Mouse (Mus musculus) T-helper 1 cell (primary cell): Measurements from ENCODE around the gene Ehd1.

Source experiments
- in situ Hi-C: fragments of 300-600 bp; cut with MboI, MseI; formaldehyde crosslinking; loops from one replicate; pipeline ENCODE4 v1.15.1; 2025; ENCODE audit warnings: high pct_unique_total_duplicates

Ehd1 gene

DNA sequence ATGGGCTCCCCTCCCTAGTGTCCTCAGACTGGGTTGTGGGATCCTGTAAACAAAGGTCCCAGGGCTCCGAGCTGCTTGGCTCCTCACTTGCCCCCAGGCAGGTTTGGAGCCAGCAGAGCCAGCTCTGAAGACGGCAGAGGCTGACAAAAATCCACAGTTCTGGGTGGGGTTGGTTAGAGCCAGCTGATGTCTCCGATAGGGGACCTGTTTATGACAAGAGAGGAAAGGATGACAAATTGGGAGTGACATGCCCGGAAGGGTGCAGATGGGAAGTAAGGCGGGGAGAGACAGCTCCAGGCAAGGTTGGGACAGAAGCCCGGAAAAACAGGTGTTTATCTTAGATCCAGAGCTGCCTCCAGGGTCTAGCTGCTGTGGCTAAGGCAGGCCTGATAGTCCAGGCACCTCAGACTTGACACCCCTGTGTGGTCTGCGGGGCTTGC lies 23.9 kb downstream of the Ehd1 start:
- in situ Hi-C loops: no loop called here

DNA sequence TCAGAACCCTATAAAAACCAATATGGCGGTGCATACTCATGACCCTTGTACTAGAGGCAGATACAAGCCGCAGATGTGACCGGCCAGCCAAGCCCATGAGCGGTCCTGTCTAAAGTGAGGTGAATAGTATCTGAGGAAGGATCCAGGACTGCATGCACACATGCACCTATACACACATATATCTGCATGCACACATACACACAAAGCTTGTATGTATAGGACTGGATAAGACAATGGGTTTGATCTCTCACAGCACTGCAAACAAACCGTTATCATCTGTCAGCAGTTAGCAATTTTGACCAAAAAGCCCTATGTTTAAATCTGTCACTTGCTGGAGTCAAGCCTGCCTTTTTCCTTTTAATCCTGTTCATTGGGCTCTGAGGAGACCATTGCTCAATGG lies 25.6 kb downstream of the Ehd1 start:
- in situ Hi-C loops: no loop called here

DNA sequence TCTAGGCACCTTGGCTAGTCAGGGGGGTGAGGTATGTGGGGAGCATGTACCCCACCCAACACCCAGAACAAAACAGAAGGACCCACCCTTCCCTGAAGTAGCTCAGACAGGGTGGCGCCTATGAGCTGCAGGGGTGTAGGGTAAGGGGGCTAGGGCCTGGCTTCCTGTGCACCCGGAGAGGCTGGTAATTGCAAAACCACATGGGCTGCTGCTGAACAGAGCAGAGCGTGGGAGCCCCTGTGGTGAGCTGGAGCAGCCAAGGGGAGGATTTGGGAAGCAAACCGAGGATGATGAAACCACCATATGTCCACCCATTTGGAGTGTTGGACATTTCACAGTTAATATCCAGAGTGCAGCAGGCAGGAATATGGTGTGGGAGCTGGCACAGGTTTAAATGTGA lies 26.0 kb downstream of the Ehd1 start:
- in situ Hi-C loops: no loop called here

DNA sequence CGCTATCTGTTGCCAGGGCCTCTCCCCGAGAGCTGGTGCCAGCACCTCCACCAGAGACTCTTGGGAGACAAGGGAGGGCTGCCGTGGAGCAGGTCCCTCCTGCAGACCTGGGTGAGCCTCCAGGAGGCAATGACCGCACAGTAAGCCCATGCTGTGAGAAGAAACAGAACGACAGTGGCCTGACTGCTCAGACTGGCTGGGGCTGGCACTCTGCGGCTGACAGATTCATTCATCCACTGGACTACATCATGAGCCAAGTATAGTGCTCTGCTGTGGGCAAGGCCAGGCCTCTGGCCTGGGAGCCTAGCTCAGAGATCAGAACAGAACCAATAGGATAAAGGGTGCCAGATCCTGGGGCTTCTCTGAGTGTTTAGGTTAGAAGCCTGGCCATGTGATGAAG lies 27.3 kb downstream of the Ehd1 start:
- in situ Hi-C loops: no loop called here

DNA sequence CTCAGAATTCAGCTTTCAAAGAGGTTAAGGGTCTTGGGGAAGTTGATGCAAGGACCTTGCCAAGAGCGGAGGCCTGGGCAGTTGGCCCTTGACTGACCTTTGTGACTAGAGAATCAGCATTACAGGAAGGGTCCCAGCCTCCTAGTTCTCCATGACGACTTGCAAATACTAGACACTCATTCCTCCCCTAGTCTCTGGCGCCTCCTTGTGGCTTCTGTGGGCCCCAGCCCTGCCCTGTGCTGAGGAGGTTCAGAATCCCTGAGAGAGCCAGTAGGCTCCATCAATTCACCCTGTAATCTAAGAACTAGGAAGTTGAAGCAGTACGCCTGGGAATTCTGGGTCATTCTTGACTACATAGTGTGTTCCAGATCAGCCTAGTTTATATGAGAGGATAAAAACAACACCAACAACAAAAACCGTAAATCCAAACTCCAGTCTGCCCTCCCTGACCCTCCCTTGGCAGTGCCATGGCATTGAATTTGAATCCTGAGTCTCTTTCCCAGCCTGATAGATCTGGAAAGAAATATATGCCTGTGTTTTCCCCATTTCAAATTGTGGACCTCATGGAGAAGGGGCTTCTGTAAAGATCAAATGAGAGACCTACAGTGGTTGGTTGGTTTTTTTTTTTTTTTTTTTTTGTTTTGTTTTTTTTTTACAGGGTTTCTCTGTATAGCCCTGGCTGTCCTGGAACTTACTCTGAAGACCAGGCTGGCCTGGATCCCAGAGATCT lies 28.4 kb downstream of the Ehd1 start:
- in situ Hi-C loops: loop anchor here (5.0 kb wide), 1 partner anchor 43 kb away; no protein-coding TSS in a partner anchor

DNA sequence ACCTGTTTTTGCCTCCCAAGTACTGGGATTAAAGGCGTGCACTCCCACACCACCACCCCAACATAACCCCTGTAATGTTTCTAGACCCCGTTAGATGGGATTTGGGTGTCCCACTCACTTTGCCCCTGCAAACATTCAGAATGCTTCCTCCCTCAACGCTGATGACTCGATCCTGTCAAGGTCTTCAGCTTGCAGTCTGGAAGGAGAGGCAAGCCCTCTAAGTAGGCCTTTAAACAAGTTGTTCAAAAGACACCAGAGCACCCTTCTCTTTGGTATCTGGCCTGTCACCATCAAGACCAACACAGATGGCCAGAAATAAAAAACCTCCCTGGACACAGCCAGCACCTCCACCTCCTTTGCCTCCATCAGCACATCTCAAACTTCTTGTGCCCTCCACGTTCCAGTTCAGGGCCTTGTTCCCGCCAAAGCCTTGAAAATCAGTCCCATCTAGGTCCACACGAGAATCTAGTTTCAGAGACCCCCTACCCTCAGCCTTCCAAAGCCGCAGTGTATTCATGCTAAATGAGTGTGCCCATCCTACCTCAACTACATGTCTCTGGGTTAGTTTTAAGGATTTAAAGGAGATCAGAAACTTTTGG lies 29.1 kb downstream of the Ehd1 start:
- in situ Hi-C loops: loop anchor here (5.0 kb wide), 1 partner anchor 43 kb away; no protein-coding TSS in a partner anchor

DNA sequence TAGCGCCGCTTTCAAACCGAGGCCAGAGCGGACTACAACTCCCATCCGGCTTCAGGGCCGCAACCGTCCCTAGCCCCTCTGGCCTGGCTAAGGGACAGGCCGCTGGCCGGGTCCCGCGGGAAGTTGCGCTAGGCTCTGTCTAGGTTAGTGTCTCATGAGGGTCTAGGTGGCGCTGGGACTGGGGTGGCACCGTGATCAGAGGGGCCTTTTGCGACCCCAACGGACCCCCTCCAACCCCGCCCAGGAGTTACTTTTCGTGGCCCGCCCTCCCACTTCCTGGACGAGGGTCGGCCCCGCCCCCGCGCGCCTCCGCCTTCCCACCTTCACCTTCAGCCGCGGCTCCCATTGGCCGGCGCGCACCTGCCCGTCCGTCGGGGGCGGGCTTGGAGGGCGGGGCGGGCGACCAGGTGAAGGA lies 29.6 kb downstream of the Ehd1 start, which contains the start of gene Cdc42bpg:
Gene Cdc42bpg, plus strand, starts transcription at position 320 of the 415 bp plus-strand sequence.
- in situ Hi-C loops: loop anchor here (5.0 kb wide), 1 partner anchor 44 kb away; no protein-coding TSS in a partner anchor

DNA sequence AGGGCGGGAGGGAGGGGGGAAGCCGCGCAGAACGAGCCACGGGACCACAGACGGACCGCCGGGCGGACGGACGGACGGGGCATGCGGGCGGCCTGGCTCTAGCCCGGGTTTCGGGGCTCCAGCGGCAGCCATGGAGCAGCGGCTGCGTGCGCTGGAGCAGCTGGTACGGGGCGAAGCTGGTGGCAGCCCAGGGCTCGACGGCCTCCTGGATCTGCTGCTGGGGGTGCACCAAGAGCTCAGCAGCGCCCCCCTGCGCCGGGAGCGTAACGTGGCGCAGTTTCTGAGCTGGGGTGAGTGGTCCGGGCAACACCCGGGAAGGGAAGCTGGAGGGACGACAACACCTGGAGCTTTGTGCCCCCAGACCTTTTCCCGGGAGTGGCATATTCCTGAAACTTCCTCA lies 30.1 kb downstream of the Ehd1 start:
- in situ Hi-C loops: loop anchor here (5.0 kb wide), 1 partner anchor 44 kb away; no protein-coding TSS in a partner anchor

DNA sequence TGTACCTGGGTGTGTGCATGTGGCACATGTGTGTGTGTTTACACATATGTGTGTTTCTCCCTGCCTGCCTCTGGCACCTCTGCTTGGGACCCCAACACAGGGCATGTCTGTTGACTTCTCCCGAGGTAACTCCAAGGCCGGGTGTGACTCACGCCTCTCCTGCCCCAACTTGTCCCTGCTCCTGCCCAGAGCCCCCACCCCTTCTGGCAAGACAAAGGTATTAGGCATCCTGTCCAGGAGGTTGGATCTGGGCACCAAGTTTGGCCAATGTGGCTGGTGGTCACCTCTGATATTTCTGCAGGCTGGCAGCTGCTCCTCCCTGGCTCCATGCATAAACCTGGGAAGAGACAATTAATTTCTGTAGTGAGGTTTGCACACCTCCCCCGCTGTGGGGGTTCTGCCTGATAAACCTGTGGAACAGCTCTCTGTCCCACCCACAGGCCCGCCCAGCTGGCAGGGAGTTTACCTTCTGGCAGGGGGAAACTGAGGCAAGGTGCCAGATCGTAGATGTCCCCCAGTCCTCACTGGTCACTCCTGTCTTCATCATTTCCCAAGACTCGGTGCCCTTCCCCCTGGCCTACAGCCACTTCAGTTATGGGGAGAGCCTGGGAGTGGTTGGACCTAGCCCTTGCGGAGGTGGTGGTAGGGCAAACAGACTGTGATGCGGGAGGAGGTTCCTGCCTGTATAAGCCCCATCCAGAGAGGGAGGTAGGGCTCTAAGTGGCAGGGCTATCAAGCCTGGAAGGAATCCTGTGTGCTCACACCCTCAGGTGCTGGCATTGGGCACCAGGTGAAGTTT lies 31.4 kb downstream of the Ehd1 start:
- in situ Hi-C loops: loop anchor here (5.0 kb wide), 1 partner anchor 46 kb away; no protein-coding TSS in a partner anchor

DNA sequence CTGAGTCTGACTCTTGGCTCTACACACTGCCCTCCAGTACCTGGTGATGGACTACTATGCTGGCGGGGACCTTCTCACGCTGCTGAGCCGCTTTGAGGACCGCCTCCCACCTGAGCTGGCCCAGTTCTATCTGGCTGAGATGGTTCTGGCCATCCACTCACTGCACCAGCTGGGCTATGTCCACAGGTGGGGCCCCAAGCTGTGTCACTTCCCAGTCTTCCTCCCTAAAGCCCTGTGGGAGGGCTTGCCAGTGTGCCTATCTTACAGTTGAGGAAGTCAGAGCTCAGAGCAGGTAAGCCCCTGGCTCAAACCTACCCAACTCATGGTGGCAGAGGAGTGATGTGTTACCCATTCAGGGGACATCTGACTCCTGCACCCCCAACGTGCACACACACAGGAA lies 33.7 kb downstream of the Ehd1 start:
- in situ Hi-C loops: loop anchor here (10.0 kb wide), 1 partner anchor 305 kb away; no protein-coding TSS in a partner anchor

DNA sequence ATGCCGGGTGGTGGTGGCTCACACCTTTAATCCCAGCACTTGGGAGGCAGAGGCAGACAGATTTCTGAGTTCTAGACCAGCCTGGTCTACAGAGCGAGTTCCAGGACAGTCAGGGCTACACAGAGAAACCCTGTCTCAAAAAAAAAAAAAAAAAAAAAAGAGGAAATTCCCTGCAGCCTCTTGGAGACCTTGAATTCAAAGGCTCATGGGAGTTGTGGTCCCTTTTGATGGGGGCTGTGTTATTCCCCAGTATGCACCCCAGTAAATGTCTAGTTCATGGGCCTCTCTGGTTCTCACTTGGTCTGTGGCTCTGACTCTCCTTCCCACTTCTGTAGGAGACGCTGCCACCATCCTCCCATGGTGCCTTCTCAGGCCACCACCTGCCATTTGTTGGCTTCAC lies 35.3 kb downstream of the Ehd1 start:
- in situ Hi-C loops: loop anchor here (10.0 kb wide), 1 partner anchor 303 kb away; no protein-coding TSS in a partner anchor

DNA sequence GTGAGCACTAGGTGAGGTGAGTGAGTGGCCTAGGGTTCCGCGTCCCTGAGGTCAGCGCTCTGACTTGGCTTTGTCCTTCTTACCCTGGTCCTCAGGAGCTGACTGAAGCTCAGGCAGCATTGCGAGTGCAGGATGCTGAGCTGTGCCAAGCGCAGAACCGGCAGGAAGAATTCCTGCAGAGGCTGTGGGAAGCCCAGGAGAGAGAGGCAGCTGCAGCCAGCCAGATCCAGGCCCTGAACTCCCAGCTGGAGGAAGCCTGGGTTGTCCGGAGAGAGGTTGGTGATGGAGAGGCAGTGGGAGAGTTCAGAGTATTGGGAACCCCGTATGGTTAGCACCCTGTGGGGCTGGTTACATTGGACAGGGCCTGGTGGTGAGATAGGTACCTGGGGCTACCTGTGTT lies 37.3 kb downstream of the Ehd1 start:
- in situ Hi-C loops: loop anchor here (10.0 kb wide), 1 partner anchor 301 kb away; no protein-coding TSS in a partner anchor

DNA sequence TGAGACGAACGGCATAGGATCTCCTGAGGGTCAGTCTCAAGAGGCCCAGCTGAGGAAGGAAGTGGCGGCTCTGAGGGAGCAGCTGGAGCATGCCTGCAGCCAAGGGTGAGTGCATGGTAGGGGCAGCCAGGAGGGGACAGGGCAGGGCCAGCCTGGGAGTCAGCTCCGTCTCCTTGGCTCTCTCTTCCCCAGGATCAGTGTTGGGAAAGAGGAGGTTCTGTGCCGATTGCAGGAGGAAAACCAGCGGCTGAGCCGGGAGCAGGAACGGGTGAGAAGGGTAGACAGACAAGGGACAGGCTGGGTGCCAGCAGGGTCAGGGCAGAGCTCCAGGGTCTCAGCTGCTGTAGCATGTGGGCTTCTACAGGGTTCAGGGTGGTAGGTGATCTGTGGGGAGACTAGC lies 38.0 kb downstream of the Ehd1 start:
- in situ Hi-C loops: loop anchor here (10.0 kb wide), 1 partner anchor 300 kb away; no protein-coding TSS in a partner anchor

DNA sequence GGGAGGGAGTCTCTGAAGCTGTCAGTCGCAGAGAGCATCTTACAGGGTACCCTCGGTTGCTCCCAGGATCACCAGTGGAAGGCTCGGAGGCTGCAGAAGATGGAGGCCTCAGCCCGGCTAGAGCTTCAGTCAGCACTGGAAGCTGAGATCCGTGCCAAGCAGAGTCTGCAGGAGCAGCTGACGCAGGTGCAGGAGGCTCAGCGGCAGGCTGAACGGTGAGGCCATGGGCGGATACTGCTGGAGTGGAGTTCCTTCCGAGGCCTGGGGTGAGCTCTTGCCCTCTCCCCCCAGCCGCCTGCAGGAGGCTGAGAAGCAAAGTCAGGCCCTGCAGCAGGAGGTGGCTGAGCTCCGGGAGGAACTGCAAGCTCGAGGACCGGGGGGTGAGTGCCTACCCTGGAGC lies 39.0 kb downstream of the Ehd1 start:
- in situ Hi-C loops: loop anchor here (10.0 kb wide), 1 partner anchor 299 kb away; no protein-coding TSS in a partner anchor

DNA sequence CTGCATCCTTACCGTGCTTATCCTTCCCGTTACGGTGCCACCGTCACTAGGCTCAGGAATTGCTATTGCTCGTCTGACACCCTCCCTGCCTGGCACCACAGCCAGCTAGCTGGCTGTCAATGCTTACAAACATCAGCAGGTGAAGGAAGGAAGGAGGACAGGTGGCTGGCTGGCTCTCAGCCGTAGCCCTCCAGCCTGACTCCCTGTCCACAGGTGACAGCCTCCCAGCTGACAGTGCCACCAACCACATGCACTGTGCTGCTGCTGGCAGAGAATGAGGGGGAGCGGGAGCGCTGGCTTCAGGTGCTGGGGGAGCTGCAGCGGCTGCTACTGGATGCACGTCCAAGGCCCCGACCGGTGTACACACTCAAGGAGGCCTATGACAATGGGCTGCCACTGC lies 41.6 kb downstream of the Ehd1 start:
- in situ Hi-C loops: loop anchor here (10.0 kb wide), 1 partner anchor 297 kb away; no protein-coding TSS in a partner anchor

DNA sequence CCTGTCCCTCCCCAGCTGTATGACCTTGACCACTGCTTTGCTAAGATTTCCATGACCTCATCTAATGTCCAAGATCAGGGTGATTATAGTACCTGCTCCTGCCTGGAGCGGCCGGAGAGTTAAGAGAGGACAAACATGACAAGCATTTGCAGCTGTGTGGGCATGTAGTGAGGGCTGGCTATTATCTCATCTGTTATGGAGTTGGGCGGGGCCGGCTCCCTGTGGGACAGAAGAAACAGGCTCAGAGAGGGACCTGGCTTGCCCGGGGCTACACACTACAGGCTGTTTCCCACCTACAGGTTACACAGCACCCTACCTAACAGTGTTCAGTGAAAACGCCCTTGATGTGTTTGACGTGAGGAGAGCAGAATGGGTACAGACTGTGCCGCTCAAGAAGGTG lies 44.8 kb downstream of the Ehd1 start:
- in situ Hi-C loops: loop anchor here (5.0 kb wide), 1 partner anchor 169 kb away; no protein-coding TSS in a partner anchor

DNA sequence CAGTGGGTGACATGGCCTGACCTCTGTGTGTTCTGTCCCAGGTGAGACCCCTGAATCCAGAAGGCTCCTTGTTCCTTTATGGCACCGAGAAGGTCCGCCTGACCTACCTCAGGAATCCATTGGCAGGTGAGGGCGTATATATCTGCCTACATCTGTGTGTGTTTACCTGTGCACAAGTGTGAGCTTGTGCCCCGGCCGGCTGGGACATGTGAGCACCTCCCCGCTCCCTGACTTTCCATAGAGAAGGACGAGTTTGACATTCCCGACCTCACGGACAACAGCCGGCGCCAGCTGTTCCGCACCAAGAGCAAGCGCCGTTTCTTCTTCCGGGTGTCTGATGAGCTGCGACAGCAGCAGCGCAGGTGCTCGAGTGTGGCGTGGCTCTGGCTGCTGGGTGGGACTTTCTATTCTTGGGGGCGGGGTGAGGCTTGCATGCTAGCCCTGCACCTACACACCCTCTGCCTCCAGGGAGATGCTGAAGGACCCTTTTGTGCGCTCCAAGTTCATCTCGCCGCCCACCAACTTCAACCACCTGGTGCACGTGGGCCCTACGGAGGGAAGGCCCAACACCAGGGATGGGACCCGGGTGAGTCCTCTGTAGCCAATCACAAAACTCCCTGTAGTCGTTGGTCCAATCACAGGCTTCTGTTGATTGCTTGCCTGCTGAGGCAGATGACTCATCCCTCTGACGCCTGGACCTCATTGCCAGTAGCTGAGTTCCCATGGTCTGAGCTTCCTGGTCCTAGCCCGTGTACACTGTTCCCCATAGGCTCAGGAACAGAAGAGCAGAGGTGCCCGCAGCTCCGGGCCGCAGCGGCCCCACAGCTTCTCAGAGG lies 45.5 kb downstream of the Ehd1 start:
- in situ Hi-C loops: loop anchor here (5.0 kb wide), 1 partner anchor 170 kb away; no protein-coding TSS in a partner anchor

DNA sequence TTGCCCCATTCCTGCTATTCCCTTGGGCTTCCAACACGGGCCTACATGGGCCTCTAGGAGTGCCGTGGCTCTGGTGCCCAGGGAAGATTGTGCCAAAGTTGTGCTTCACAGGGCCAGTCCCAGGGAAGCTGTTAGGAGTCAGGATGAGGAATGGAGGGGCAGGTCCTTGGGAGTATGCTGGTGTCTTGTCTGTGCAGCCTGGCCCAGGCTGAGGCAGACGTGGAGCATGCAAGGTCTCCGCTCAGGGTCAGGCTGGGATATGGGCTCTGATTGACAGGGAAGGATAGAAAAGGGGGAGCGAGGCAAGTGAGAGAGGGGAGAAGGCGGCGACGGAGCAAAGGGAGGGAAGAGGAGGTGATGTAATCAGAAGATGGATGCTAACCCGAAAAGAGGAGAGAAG lies 48.2 kb downstream of the Ehd1 start:
- in situ Hi-C loops: loop anchor here (5.0 kb wide), 1 partner anchor 172 kb away; no protein-coding TSS in a partner anchor

DNA sequence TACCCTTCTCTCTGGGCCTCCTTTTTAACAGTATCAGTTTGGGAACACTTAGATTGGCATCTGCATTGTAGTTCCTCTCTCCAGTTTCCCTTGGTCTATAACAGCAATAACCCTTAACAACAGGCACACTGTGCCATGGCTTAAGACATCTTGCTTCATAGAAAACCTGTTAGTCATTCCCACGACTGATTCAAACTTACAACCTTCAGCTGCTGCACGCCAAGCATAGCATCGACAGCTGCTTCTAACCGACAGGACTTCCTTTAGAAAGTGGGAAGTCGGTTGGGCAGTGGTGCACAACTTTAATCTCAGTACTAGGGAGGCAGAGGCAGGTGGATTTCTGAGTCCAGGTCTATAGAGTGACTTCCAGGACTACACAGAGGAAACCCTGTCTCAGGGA lies 54.7 kb downstream of the Ehd1 start:
- in situ Hi-C loops: loop anchor here (10.0 kb wide), 1 partner anchor 266 kb away; the partner anchor contains the start of genes Tm7sf2 and Znhit2
